8 mouse cellular contexts compared by ENCODE assay signal in the genomic region with DNA sequence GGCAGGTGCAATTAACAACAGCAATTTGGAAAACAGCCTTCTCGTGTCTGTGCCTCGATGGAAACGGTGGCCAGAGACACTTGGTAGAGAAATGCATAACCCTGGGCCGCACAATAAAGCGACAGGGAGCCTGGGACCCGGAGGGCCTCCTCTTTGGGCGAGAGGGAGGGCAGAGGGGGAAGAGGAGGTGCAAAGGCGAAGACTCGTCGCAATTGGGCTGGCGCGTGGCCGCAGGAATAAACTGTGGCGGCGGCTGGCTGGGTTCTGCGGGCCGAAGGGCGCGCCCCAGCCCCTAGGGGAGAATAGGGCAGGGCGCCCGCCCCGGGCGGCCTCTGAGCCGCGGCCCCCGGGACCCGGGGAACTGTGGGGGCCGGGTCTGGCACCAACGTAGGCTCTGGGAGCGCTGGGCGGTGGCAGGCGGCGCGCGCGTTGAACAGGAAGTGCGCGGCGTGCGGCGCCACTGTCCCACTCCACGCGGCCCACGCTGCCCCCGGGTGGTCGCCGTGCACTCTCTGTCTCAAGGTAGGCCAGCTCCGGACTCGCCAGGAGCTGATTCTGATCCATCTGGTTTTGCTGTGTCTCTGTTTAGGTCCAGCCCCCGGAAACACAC. TPM values are rescaled to one million over a fixed set of nuclear protein-coding genes. Genes with fewer than 3 reads are reported as not detected.
DNase-seq lines count a peak whose midpoint lies in the region; ATAC-seq lines count a peak whose summit lies in the region.

A gene (minus strand): TSS at position 127 of the 610 bp plus-strand sequence.

- 0% methylated on average over 48 of the region's 50 CpGs for WGBS in embryonic facial prominence, embryonic 15.5 days
- WGBS in heart, embryonic 16.5 days = under 1% methylated on average over 49 of the region's 50 CpGs
- WGBS in liver, embryonic 16.5 days (ENCODE audit: insufficient replicate concordance) = under 1% methylated on average over 47 of the region's 50 CpGs
- WGBS in neural tube, embryonic 11.5 days = under 1% methylated on average over 48 of the region's 50 CpGs

- H3K4me2 ChIP-seq in embryonic facial prominence, embryonic 15.5 days (replicated peaks) = peak within 1 kb of the TSS; percentile 93
- H3K4me2 ChIP-seq in heart, embryonic 16.5 days (ENCODE audit: low read depth, low read length) = peak within 1 kb of the TSS; percentile 99
- H3K4me2 ChIP-seq in liver, embryonic 16.5 days (ENCODE audit: low read depth, low read length) = peak within 1 kb of the TSS; percentile 70
- H3K4me2 ChIP-seq in neural tube, embryonic 11.5 days (ENCODE audit: low read depth) = peak within 1 kb of the TSS; percentile 97

- peak; percentile 71 for ATAC-seq in embryonic facial prominence, embryonic 15.5 days (ENCODE audit: insufficient number of reproducible peaks, low FRiP score, low TSS enrichment, low read depth)
- peak; percentile 64 for ATAC-seq in heart, embryonic 16.5 days (replicated peaks; ENCODE audit: extremely low read depth, insufficient read depth, low FRiP score)
- ATAC-seq in liver, embryonic 16.5 days (ENCODE audit: low read depth) = peak; percentile 71
- ATAC-seq in neural tube, embryonic 11.5 days (ENCODE audit: insufficient read depth, low FRiP score, low TSS enrichment) = peak; percentile 56

- peak; percentile 66 to 71 for DNase-seq in B cell, adult 2 months
- DNase-seq in adrenal gland, postnatal 10 days = peak; percentile 88
- DNase-seq in kidney, postnatal 14 days = peak; percentile 83
- peak; percentile 51 for DNase-seq in neural tube, embryonic 11.5 days (ENCODE audit: low spot score)
- peak; percentile 54 for DNase-seq in testis, postnatal 14 days (ENCODE audit: low spot score)

- peaks cover 32% of the 10 kb centered on the region for H3K27me3 ChIP-seq in embryonic facial prominence, embryonic 15.5 days
- no peaks in the 10 kb centered on the region for H3K27me3 ChIP-seq in heart, embryonic 16.5 days (ENCODE audit: control insufficient read depth, insufficient read depth, low read length)
- peaks cover 22% of the 10 kb centered on the region for H3K27me3 ChIP-seq in liver, embryonic 16.5 days (ENCODE audit: control insufficient read depth, insufficient read depth, low read depth, low read length)
- peaks cover 32% of the 10 kb centered on the region for H3K27me3 ChIP-seq in neural tube, embryonic 11.5 days (ENCODE audit: control insufficient read depth, insufficient read depth, low read length)

- H3K9me3 ChIP-seq in embryonic facial prominence, embryonic 15.5 days (replicated peaks) = no peaks in the 10 kb centered on the region
- no peaks in the 10 kb centered on the region for H3K9me3 ChIP-seq in heart, embryonic 16.5 days (replicated peaks; ENCODE audit: control insufficient read depth, low read length)
- no peaks in the 10 kb centered on the region for H3K9me3 ChIP-seq in liver, embryonic 16.5 days (replicated peaks; ENCODE audit: control insufficient read depth, low read length)
- H3K9me3 ChIP-seq in neural tube, embryonic 11.5 days (ENCODE audit: control insufficient read depth, low read length) = no peaks in the 10 kb centered on the region

- H3K36me3 ChIP-seq in embryonic facial prominence, embryonic 15.5 days = no peaks in the 10 kb centered on the region
- no peaks in the 10 kb centered on the region for H3K36me3 ChIP-seq in heart, embryonic 16.5 days (ENCODE audit: control insufficient read depth, insufficient read depth)
- no peaks in the 10 kb centered on the region for H3K36me3 ChIP-seq in liver, embryonic 16.5 days (ENCODE audit: control insufficient read depth, insufficient read depth)
- H3K36me3 ChIP-seq in neural tube, embryonic 11.5 days (ENCODE audit: control insufficient read depth, insufficient read depth, low read length) = no peaks in the 10 kb centered on the region

- peak within 1 kb of the TSS; percentile 31 for H3K9ac ChIP-seq in embryonic facial prominence, embryonic 15.5 days
- H3K9ac ChIP-seq in heart, embryonic 16.5 days (ENCODE audit: low read length) = peak within 1 kb of the TSS; percentile 75
- H3K9ac ChIP-seq in liver, embryonic 16.5 days (ENCODE audit: low read depth, low read length) = peak within 1 kb of the TSS; percentile 59
- H3K9ac ChIP-seq in neural tube, embryonic 11.5 days (ENCODE audit: low read length) = peak within 1 kb of the TSS; percentile 59

- 0 out of 2 replicates have a peak within 1 kb of the TSS, but pooled peaks have one; percentile 1 for H3K27ac ChIP-seq in embryonic facial prominence, embryonic 15.5 days (replicated peaks)
- peak within 1 kb of the TSS; percentile 72 for H3K27ac ChIP-seq in heart, embryonic 16.5 days (ENCODE audit: low read length)
- H3K27ac ChIP-seq in liver, embryonic 16.5 days (ENCODE audit: low read length) = peak within 1 kb of the TSS; percentile 78
- no peak within 1 kb of the TSS for H3K27ac ChIP-seq in neural tube, embryonic 11.5 days (ENCODE audit: low read depth, low read length)

- peak within 1 kb of the TSS; percentile 56 for H3K4me3 ChIP-seq in embryonic facial prominence, embryonic 15.5 days (replicated peaks)
- H3K4me3 ChIP-seq in heart, embryonic 16.5 days (ENCODE audit: low read length) = peak within 1 kb of the TSS; percentile 83
- peak within 1 kb of the TSS; percentile 64 for H3K4me3 ChIP-seq in liver, embryonic 16.5 days (ENCODE audit: low read depth, low read length)
- peak within 1 kb of the TSS; percentile 56 for H3K4me3 ChIP-seq in neural tube, embryonic 11.5 days (ENCODE audit: low read depth, low read length)

- peaks cover 21% of the 10 kb centered on the region for H3K4me1 ChIP-seq in embryonic facial prominence, embryonic 15.5 days
- H3K4me1 ChIP-seq in heart, embryonic 16.5 days (ENCODE audit: control insufficient read depth, insufficient read depth, low read length) = peaks cover 18% of the 10 kb centered on the region
- H3K4me1 ChIP-seq in liver, embryonic 16.5 days (ENCODE audit: control insufficient read depth, low read depth, low read length) = peaks cover 6% of the 10 kb centered on the region
- H3K4me1 ChIP-seq in neural tube, embryonic 11.5 days (ENCODE audit: control insufficient read depth, insufficient read depth, low read length) = peaks cover 7% of the 10 kb centered on the region; the same call in 1 of the 2 replicates

RNA-seq across cellular contexts. Expression of the gene that starts here (rescaled TPM):
- 100 to 1,000 TPM in 1 of 2 experiments, 10 to 100 TPM in 1; 76.5 to 129 TPM for total RNA-seq in adrenal gland, postnatal 10 days (2021)
- 21.2 and 25.0 TPM in 2 replicates for polyA plus RNA-seq in embryonic facial prominence, embryonic 15.5 days (2015; fragmentation: Nextera tagmentation; extraction: Ambion mirVana)
- polyA plus RNA-seq in heart, embryonic 16.5 days (2015; fragmentation: Nextera tagmentation; extraction: Ambion mirVana) = 104 and 125 TPM in 2 replicates
- 4.3 and 4.8 TPM in 2 replicates for polyA plus RNA-seq in liver, embryonic 16.5 days (2015; fragmentation: Nextera tagmentation; extraction: Ambion mirVana)
- polyA plus RNA-seq in neural tube, embryonic 11.5 days (2014; fragmentation: Nextera tagmentation; extraction: Ambion mirVana) = 52.9 and 59.1 TPM in 2 replicates
